Mouse (Mus musculus): ENCODE results near the gene Adamts20.

DNA sequence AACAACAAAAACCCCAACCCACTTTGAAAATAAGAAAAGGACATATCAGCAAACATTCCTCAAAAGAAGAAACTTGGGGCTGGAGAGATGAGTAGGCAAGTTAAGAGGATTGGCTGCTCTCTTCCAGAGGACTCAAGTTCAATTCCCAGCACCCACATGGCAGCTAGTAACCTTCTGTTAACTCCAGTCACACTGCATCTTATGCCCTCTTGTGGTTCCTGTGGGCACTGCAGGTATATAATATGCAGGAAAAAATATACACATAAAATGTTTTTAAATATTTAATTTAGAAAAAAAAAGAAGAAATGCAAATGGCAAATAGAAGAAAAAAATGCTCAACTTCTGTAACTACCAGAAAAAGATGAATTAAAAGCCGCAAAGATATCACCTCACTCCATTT lies 29.2 kb upstream of the Adamts20 start:
- TF ChIP-seq CTCF (IDR thresholded peaks at IDR 0.05; ENCODE audit: low read depth, low read length), result no peak
- TF ChIP-seq GATA1 (IDR thresholded peaks at IDR 0.05; ENCODE audit: borderline replicate concordance, low read length), result no peak
- TF ChIP-seq POLR2AphosphoS5 (IDR thresholded peaks at IDR 0.05; ENCODE audit: insufficient replicate concordance, low read depth, low read length), result no peak
- TF ChIP-seq TAL1 (conservative IDR thresholded peaks at IDR 0.05; ENCODE audit: low read depth, low read length), result no peak
- TF ChIP-seq GATA2 (IDR thresholded peaks at IDR 0.05; ENCODE audit: borderline replicate concordance, low read depth, low read length), result no peak
